Mouse (Mus musculus) heart, adult 11 months (tissue): ENCODE measurements at regions not wholly inside any gene's neighbourhood (a gene's known extent, or its start where the extent isn't known, plus 50 kb on each side); places are given as distances from the start of the nearest gene placed in this dataset.

ENCODE experiments used
- DNase-seq: peaks from one replicate; pipeline ENCODE4 v3.0.0; 2022

DNA sequence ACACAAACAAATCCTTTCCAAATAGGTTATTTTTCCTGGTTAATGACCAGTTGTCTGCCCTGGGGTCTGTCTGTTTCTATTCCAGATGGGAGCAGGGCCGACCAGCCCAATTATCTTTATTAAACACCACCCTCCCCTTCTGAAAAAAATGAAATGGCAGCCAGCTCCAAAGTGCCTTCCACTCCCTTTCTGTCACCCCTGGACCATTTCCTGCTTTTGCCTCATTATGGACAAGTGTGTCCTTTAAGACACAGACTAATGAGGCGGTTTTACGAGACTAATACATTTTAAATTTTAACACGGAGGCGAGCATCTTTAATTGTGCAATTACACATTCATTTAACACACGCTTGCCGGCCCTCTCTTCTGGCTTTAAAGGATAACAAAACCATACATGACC lies 64.2 kb upstream of the Irx3 start:
- no peak for DNase-seq

DNA sequence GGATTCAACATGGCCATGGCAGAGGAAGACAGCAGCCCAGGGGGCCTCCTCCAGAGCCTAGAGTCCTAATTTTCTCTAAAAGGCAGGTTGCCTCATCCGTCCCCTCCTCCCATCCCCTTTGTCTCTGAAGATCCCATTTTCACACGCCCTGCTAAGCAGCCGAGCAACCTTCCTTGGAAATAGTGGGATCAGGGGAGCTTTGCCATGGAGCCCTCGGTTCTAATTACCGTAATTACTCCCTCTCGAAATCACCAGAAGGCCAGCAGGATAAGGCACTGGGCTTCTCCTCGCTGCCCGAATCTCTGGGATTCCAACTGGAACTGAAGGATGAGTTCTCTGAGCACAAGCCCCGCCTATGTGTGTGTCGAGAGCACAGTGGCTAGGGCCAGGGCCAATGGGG lies 63.5 kb upstream of the Irx3 start:
- no peak for DNase-seq

DNA sequence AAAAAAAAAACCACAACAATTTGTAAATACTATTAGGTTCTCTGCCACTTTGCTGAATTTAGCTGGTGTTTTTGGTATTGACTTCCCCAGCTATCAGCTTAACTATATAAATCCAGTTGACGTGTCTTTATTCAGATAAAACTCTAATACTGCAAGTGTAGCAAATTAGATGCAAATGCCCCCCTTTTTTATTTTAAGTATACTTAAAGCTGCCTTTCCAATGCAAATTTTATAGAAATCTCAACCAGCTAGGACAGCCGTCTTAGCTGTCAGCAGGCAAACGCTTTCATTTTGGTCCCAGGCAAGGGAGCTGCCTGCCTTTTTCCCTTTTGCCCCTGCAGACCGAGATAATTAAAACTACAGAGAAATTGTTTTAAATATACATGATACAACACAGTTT lies 61.6 kb upstream of the Irx3 start:
- no peak for DNase-seq

DNA sequence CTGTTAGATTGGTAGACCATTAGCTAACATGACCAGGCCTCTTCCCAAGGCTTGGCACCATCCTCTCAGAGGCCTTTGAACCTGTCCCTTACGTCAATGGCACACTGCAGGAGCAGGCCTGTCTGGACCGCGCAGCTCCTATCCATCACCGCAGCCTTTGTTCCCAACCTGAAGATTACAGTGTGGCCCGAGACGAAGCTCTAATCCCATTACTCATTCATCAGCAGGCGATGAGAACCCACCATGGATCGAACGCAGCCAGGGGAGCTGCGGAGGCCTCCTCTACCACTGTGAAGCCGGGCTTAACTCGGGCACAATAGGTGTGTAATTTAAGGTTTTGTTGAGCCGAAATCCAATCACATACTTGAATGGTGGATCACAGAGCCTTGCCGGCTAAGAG lies 54.0 kb upstream of the Irx3 start:
- DNase-seq = no peak

DNA sequence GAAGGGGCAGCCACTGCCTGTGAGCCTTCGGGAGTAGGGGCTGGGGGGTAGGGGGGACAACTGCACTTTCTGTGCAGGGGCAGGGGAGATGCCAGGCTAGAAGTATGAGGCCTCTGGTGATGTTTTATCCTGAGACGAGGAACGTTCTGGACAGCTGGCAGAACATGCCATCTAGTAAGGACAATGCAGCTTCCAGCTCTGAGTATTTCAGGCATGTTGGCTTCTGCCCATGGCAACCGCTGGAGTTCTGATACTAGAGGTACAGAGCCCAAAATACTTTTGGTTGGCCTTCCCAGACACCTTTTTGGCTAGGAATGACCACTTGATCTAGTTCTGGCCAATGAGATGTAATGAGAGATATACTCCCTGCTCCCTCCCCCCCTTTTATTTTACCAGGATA lies 52.5 kb upstream of the Irx3 start:
- peak; percentile 93 for DNase-seq

DNA sequence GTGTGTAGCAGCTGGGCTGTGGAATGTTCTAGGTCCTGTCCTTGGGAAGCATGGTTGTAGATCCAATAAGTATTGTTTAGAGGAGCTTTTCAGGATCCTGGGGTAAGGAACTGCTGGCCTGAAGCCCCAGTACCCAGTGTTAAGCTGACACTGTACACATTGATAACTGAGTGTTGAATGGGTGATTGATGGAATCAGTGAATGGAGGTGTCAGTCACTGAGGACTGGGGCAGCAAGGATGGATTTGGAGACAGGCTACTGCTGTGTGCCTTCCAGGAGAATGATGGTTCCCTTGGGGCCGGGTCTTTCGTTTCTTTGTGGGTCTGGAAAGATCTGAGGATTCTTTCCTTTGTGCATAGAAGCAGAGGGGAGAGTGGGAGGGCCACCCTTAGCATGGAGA lies 51.9 kb upstream of the Irx3 start:
- DNase-seq = no peak

DNA sequence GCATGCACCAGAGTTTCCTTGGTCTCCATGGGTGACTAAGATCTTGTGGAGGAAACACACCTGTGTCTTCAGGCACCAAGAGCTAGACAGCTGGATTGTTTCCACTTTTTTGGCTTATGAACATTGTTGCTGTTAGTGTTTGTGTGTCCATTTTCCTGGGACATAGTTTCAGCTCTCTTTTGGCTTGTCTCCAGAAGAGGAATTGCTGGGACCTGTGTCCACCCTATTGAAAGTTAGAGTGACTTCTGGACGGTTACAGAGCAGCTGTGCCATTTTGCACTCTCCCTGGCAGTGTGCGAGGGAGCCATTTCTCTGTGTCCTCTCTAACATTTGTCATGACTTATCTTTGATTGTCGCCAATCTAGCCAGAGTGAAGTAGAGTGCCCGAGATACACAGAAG lies 51.5 kb upstream of the Irx3 start:
- no peak for DNase-seq
